Mouse (Mus musculus) kidney, adult 8-10 months (tissue): ENCODE results near the gene Gjb3.

Experiments
- DNase-seq, 2 experiments: peaks; one replicate each; pipeline ENCODE4 v3.0.0; 2022

The Gjb3 gene

DNA sequence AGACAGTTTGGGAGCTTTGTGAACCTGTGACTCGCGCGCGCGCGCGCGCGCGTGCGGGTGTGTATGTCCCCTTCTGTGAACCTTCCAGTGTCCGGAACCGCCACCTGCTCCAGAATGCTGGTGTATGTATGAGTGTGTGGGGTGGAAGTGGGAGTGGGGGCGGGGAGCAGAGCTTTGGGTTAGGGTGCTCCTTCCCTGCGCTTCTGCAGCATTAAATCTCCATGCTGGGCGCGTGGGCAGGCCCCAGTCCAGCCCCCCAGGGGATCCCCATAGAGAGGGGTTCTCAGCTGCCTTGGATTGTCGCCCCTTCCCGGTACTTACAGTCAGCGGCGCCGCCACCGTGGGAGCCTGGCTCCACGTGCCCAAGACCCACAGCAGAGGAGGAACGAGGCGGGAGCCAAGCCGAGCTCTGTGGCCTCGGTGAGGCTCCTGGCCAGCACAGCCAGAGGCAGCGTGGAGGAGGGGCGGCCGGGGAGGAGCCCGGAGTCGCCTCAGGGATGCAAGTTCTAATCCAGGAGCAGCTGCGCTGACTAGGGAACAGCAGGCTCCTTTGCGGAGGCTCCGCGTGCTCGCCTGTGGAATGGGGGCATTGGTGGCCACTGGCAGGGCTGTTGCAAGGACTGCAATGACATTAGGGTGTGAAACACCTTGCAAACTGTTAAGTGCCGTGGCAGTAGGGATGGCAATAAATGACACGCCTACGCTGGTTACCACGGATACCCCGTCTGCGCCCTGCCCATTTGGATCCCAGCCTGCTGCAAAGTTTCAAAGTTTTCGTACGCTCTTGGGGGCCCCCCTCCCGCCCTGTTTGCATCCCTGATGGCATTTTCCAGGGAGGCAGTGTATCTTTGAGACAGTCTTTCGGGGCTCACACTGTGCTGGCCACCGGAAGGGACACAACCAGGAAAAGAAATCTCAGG, at the start of gene Gjb3:
Gjb3 (minus strand) TSS at position 664 of the 920 bp plus-strand sequence.
- DNase-seq, result no peak

DNA sequence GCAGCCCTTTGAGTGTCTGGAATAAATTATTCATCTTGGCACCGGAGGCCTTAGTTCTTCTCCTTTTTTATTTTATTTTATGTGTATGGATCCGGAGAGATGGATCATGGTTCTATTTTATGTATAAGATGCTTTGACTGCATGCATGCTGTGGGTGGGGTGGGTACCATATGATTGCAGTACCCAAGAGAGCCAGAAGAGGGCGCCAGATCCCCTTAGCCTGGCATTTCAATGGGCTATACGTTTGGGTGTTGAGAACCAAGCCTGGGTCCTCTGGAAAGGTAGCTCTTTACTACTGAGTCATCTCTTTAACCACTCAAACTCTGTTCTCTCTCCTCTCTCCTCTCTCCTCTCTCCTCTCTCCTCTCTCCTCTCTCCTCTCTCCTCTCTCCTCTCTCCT, 46.7 kb upstream of the Gjb3 start:
- peak in 1 of 2 experiments; percentile 11 for DNase-seq

DNA sequence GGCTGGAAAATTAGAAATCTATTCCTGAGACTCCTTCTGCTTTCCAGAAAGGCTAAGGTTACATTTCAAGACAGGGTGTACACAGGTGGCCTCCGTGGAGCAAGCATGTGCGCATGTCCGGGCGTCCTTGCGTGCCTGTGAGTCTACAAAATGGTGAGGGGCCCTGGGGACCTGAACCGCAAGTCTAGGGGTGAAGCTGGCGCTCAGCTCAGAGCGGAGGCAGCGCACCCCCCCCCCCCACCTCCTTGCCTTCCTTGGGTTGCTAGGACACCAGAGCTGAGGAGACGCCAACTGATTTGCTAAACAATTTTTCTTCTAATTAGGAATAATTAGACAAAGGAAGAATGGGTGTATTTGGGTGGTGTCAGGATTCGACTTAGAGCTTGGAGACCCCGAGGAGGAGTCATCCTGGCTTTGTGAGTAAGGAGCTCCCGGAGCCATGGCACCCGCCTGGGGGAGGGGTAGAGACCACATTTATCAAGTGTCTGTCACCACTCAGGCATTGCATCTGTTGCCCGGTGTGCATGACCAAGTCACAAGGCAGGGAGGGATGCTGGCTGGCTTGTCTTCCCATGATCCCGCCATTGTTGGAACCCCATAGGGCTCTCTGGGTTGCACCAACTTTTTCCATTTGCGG, 45.0 kb upstream of the Gjb3 start:
- no peak for DNase-seq

DNA sequence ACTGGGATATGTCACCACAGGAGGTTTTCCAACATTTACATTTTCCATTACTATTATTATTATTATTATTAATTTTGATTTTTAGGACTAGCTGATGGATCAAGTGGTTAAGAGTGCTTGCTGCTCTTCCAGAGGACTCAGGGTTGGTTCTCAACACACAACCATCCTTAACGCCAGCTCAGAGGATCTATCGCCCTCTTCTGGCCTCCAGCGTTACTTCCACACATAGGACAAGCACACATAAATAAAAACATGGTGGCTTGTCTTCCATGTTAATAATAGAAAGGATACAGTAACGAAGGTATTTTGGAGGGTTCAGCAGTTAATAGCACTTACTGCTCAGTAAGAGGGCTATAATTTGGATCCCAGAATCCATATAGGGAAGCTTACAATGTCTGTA, 44.0 kb upstream of the Gjb3 start:
- no peak for DNase-seq

DNA sequence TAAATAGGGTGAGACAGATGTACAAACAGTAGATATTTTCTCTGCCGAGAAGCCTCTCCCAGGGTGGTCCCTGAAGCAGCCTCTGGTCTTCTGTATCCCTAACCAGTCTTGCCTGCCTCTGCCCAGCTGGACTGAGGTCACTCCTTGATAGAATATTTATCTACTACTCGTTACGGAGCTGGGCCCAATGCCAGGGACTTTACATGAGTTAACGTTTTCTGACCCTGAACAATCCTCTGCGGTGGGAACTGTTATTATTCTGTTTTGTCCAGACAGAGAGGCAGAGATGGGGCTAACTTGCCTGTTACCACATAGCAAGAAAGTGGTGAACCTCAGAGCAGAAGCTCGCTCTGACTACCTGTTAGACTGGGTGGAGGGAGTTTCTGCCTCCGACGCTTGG, 42.8 kb upstream of the Gjb3 start:
- DNase-seq, result no peak

DNA sequence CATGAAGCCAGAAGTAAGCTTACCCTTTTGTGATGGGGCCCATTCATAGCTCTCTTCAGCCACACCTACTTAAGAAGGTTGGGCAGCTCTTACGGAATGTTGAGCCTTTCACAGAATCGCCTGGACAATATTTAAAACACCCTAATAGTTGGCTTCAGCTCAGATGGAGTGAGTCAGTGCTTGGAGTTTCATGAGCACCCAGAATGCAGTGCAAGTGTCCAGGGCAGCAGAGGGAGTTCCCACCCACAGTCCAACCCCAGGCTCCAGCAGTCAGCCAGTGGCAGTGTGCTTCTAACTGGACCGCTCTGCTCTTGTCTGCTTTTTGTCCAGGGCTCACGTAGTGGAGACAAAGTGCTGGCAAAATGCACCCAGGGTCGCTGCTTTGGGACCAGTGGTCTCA, 40.9 kb upstream of the Gjb3 start:
- DNase-seq, result no peak

DNA sequence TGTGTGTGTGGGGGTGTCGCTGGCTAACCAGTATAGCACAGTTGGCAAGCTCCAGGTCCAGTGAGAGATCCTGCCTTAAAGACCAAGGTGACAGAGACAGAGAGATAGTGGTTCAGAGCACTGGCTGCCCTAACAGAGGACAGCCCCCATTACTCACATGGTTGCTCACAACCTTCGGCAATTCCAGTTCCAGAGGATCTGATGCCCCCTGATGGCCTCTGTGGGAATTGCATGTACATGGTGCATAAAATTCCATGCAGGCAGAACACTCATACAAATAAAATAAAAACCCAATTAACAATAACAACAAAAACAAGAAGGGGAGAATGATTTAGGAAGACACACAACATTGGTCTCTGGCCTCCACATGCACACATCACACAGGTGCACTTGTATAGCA, 39.8 kb upstream of the Gjb3 start:
- DNase-seq, result no peak

DNA sequence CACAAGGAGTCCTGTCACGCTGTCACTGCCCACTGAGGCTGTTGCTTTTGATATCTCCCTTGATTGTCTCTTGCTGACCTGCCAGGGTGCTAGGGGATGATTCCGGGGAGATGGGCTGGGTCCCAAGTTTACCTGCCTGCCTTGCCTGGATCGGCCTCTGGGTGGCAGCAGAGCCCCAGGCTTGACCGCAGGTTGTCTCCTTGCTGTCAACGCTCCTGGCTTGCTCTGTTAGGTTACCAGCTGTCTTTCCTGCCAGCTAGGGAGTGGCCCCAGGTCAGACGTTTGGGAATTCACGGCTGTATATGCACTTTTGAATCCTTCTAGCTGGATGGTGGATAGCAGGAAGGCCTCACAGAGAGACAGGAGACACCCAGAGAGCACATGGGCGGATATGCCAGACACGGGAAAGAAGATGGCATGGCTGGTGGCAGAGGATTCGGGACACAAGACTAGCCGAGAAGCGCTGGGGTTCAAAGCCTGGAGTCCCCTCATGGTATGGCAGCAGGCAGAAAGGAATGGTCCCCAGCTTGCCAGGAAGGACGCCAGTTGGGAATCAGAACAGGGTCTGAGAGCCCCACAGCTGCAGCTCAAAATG, 37.8 kb upstream of the Gjb3 start:
- DNase-seq, result peak; percentile 12 to 52

DNA sequence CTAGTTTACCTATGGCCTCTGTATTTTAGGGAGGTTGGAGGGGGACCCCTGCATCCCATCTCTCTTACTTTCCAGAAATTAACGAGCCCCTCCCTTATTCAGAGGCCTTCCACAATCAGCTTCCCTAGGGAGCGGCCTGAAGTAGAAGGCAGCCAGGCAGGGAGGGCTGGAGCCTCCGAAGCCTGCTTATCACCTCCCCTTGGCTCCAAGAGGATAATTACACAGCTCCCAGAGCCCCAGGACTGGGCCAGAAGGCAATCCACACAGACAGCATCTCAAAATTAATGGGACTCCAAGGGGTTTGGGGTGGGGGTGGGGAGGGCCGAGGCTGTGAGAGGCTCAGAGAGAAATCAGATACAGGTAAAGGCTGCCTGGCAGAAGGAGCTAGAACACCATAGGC, 35.2 kb upstream of the Gjb3 start:
- DNase-seq, result no peak

DNA sequence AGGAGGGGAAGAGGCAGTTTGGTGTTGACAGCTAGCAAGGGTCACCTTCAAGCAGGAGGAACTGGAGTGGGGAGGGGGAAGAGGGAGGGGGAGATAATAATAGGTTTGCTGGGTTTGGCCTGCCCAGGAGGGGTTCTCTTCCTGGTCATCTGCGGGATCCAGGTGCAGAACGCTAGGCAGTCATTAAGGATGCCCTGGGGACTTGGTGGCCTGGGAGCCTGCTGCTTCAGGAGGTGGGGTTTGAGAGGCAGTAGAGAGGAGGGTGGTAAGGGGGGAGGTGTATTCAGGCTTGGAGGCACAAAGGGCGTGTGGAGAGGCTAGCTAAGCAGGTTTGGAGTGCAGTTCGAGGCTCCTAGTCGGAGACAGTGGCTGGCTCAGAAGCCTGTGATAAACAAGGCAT, 34.8 kb upstream of the Gjb3 start:
- no peak for DNase-seq

DNA sequence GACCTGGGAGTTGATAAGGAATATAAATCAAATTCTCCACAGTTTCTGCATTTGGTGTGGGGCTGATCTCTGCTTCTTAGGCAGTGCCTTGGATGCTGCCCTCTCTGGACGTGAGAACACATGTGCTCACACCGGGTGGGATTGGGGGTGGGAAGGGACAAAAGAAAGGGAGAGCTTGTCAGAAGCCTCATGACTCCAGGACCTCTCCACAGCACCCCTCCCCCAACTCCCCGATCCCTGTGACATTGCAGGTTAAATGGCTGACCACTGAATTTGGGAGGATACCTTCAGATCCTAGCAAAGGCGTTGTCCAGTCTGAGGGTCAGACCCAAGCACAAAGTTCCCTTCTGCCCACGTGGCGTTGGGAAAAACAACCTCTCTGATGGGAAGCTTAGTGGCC, 33.8 kb upstream of the Gjb3 start:
- DNase-seq, result no peak

DNA sequence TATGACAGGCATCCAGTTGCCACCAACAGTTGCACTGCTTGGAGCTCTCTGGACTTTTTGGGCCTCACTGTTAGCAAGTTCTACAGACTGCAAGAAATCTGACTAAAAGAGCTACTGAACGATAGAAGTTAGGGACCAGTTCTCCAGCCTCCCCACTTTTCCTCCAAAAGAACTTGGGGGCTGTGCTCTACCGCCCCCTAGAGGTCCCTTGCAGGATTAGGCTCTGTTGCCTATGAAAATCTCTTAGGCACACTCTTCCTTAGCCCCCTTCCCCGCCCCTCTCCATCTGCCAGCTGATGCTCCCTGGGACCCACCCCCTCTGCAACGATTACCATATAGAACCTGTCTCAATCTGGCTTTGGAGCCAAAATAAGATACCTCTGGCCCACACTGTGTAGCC, 32.7 kb upstream of the Gjb3 start:
- no peak for DNase-seq

DNA sequence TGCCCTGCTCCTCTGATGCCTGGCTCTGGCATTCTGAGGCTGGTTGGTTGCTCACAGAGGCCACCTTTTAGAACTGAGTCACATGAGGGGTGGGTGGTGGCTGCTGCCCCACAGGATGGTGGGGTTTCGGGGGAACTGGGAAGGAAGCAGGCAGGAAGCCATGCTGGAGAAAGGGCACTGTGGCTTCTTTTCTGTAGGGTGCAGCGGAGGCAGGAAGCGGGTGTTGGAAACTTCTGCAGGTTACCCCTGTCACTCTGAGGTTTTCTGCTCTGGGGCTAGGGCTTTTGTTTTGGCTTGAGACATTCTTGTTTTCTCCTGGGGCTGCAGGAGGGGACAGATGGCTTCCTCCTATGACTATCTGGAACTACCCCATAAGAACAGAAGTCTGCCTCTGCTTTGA, 31.9 kb upstream of the Gjb3 start:
- DNase-seq, result no peak

DNA sequence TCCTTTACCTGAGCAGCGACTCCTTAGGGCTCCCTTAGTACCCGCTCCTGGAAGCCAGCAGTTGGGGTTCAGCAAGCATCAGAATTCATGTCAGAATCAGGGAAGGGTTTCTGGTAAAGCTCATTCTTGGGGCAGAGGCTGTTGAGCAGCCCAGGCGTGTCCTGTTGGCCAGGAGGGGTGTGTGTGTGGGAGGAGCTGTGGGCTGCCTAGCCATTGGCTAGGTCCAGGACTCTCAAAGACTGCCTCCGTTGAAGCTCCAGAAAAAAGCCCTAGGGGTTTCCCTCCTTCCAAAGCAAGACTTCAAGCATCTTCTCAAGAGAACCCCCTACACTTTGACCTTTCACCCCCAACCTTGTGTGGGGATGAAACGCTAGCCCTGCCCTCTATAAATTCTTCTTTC, 27.4 kb upstream of the Gjb3 start, which contains the start of gene Gjb5:
Gjb5 (minus strand) TSS at position 164 of the 400 bp plus-strand sequence.
- DNase-seq, result no peak

DNA sequence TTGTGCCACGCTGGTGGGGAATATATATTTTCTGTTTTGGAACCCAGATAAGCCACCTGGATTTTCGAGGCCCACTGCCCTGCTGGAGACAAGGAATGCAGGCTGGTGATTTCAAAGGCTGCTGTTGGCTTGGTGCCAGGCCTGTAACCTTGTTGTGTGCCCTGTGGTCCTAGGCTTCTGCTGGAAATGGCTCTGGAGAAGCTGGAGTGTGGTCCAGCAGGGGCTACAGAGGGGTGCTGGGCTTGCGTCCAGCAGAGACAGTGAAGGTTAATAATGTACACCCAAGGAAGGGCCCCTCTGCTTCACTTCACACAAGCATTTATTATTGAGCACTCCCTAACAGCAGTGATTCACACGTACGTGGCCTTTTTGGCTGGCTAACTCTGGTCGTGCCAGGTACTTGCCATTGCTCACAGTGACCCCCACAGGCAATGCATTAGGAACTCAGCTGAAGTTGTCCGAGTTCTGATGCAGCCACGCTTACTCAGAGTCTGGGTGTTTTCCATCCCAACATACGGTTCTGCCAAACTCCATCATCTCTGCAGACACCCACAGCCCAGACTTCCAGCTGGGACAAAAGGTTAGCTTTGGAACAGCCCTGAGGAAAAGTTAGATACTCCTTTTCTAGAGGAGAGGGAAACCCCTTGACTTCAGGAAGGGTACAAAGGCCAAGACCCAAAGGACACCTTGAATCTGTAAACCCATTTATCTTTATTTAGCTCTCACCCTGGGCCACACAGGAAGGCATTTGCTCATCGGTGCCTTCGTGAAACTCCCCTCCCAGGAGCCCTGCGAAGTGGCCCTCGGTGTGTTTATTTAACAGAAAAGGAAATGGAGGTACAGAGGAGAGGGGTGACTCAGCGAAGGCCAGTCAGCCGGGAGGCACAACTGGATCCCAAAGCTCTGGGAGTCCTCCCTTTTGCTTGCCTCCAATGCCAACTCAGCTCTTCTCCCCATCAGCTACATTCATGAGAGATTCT, 24.2 kb upstream of the Gjb3 start:
- peak; percentile 4 to 9 for DNase-seq

DNA sequence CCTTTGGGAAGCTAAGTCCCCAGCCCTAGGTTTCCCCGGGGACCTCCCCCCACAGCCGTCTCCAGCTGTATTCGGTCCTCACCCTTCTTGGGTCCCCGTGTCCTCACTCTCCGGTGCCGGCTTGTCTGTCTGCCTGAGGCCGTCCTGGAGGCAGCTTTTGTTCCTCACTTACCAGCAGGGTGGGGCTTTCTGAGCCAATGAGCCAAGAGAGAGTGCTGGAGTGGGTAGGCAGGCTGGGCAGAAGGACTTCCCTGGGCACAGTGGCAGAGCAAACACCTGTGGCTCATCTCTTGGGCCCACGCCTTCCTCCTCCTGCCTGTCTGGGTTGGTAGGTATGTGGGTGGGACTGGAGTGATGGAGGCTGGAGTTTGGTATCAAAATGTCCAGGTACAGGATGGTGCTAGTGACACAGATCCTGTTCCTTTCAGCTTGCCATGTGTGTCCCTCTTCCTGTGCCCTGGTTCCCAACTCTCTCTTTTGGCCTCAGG, 23.4 kb upstream of the Gjb3 start, which contains the start of gene Gjb4:
Gjb4 (minus strand) TSS at position 131 of the 488 bp plus-strand sequence.
- DNase-seq, result no peak

DNA sequence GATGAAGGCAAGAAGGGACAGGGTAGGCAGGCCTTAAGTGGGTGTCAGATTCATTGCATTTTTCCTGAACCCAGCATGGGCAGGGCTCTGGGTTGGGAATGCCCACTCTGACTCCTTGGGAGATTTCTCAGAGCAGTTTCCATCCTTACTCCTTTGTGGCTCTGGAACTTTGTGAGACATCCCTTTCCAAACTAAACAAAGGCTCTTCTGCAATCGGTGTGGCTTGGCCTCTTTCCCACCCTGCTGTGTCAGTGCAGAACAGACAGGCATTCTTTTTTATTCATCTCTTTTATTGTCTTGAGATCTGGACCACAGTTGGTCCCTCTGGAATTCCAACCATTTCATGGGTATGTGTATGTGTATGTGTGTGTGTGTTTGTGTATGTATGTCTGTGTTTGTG, 21.9 kb upstream of the Gjb3 start:
- DNase-seq, result no peak

DNA sequence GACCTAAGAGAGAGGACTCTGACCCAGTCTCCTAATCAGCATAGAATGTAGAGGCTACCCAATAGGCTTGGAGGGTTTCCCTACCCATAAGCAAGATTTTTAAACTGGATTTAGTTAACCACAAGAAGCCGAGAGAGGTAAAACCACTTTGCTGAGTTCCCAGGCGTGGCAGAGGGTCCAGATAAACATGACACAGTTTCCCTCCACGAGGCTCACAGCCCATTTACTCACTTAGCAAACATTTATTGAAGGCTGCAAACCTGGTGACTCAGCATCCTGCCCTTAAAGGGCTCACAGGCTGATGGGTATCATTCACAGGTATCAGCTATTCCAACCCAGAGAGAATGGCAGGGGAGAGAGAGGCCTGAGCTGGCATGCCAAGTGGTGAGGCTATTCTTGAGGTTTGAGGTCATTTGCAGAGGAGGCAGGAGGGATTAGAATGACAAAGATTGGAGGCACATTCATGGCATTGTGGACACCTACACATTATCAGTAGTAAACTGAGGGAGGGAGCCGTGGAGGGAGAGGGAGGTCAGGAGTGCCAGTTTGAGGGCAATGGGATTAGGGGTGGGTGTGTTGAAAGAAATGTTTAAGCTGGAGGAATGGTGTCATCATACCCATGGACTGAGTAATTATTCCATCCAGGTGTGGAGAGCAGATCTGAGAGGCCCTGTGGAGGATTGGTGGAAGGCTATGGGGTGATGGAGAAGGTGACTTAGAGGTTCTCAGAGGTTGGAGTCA, 19.1 kb upstream of the Gjb3 start:
- no peak for DNase-seq

DNA sequence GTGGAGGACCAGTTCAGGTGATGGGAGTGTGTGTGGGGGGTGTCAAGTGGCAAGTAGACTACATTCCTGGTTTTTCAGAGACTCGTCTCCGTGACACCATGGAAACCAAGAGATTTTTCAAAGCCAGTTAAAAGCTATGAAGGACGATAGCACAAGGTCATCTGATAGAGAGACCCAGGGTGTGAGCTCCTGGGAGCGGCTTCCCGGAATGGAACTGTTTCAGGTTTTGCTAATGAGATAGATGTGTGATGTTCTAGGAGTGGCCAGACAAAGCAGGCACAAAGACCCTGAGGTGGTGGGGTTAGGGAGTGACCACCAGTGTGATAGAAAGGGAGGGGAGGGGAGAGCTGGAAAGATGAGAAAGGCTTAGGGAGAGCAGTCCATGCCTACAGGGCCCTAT, 14.4 kb upstream of the Gjb3 start:
- DNase-seq, result no peak

DNA sequence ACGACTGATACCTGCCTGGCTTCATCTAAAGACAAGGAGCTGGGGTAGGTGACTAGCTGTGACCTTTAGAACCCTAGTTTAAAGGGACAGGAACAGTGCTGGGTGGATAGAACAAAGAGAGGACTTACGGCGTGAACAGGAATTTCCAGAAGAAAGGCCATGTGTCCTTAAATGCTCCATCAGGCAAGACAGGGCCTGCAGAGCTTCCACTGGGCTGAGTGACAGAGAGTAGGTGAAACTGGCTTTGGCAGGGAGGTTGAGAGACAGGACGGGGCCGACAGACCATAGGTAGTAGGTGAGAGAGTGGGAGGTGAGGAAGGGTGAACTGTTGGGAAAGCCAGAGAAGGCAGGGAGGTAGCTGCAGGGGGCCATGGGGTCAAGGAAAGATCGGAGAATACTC, 10.7 kb upstream of the Gjb3 start:
- DNase-seq, result no peak

DNA sequence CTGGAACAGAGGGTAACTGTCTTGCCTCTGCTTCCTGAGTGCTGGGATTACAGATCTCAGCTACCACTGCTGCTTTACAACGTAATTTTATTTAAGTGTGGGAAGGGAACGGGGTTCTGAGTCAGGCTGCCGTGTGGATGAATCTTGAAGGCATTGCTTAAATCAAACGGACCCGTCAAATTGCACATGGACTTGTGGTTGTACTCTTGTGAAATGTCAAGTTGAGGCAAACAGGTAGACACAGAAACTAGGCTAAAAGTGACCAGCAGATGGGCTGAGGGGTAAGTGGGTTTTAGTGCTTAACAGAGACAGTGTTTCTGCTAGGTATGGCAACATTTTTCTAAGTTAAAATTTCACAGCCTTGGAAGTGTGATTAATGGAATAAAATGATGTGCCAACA, 7.0 kb upstream of the Gjb3 start:
- no peak for DNase-seq
